Mouse (Mus musculus): ENCODE measurements around the gene Galk2. TPM values are rescaled to one million over a fixed set of nuclear protein-coding genes. Genes with fewer than 3 reads are reported as not detected.

Galk2 gene
- total RNA-seq, 2 experiments from 2014 or later, result 10.1 to 10.9 TPM

- DNase-seq (ENCODE audit: low spot score), result no peak
- intact Hi-C loops (cut with DNase I), result no loop called here
Measured at GRCm38 (mm10) chr2:125936396-125936795, 77.5 kb downstream of the Galk2 start.

GRCm38 (mm10) chr2:125938993-125939642, 80.2 kb downstream of the Galk2 start:
- intact Hi-C loops (cut with DNase I), result no loop called here
- DNase-seq (ENCODE audit: low spot score), result no peak

GRCm38 (mm10) chr2:125941111-125941785, 82.3 kb downstream of the Galk2 start:
- intact Hi-C loops (cut with DNase I), result no loop called here
- no peak for DNase-seq (ENCODE audit: low spot score)

- intact Hi-C loops (cut with DNase I), result no loop called here
Measured at GRCm38 (mm10) chr2:125943301-125943700, 84.4 kb downstream of the Galk2 start.

GRCm38 (mm10) chr2:125948195-125948594, 89.3 kb downstream of the Galk2 start:
- DNase-seq (ENCODE audit: low spot score), result no peak
- intact Hi-C loops (cut with DNase I), result no loop called here

More at GRCm38 (mm10) chr2:125943301-125943700, 84.4 kb downstream of the Galk2 start:
- no peak for DNase-seq (ENCODE audit: low spot score)

- intact Hi-C loops (cut with DNase I), result no loop called here
- no peak for DNase-seq (ENCODE audit: low spot score)
Measured at GRCm38 (mm10) chr2:125968811-125969210, 109.9 kb downstream of the Galk2 start.

GRCm38 (mm10) chr2:125973207-125973606, 114.3 kb downstream of the Galk2 start:
- DNase-seq (ENCODE audit: low spot score), result no peak
- intact Hi-C loops (cut with DNase I), result no loop called here

- intact Hi-C loops (cut with DNase I), result no loop called here
- no peak for DNase-seq (ENCODE audit: low spot score)
Measured at GRCm38 (mm10) chr2:125975206-125975605, 116.3 kb downstream of the Galk2 start.

- no peak for DNase-seq (ENCODE audit: low spot score)
- intact Hi-C loops (cut with DNase I), result no loop called here
Measured at GRCm38 (mm10) chr2:125975808-125976345, 117.0 kb downstream of the Galk2 start.

- intact Hi-C loops (cut with DNase I), result loop anchor here (10.0 kb wide), 1 partner anchor 423 kb away; no protein-coding TSS in a partner anchor
- DNase-seq (ENCODE audit: low spot score), result no peak
Measured at GRCm38 (mm10) chr2:126002291-126002690, 143.4 kb downstream of the Galk2 start.

GRCm38 (mm10) chr2:126006088-126006487, 147.2 kb downstream of the Galk2 start:
- no peak for DNase-seq (ENCODE audit: low spot score)
- intact Hi-C loops (cut with DNase I), result loop anchor here (5.0 to 10.0 kb wide), 4 partner anchors 241 to 516 kb away; no protein-coding TSS in a partner anchor

- DNase-seq (ENCODE audit: low spot score), result no peak
- intact Hi-C loops (cut with DNase I), result loop anchor here (5.0 to 10.0 kb wide), 4 partner anchors 241 to 516 kb away; no protein-coding TSS in a partner anchor
Measured at GRCm38 (mm10) chr2:126006742-126007141, 147.8 kb downstream of the Galk2 start.

GRCm38 (mm10) chr2:126014989-126015710, 156.2 kb downstream of the Galk2 start:
- no peak for DNase-seq (ENCODE audit: low spot score)
- intact Hi-C loops (cut with DNase I), result no loop called here

GRCm38 (mm10) chr2:126015763-126016473, 157.0 kb downstream of the Galk2 start:
- intact Hi-C loops (cut with DNase I), result no loop called here
- DNase-seq (ENCODE audit: low spot score), result no peak

GRCm38 (mm10) chr2:126031186-126031900, 172.4 kb downstream of the Galk2 start:
- intact Hi-C loops (cut with DNase I), result no loop called here
- no peak for DNase-seq (ENCODE audit: low spot score)

GRCm38 (mm10) chr2:126033114-126033972, 174.4 kb downstream of the Galk2 start:
- no peak for DNase-seq (ENCODE audit: low spot score)
- intact Hi-C loops (cut with DNase I), result no loop called here
